10 mouse cellular contexts compared by ENCODE assay signal in the genomic region with DNA sequence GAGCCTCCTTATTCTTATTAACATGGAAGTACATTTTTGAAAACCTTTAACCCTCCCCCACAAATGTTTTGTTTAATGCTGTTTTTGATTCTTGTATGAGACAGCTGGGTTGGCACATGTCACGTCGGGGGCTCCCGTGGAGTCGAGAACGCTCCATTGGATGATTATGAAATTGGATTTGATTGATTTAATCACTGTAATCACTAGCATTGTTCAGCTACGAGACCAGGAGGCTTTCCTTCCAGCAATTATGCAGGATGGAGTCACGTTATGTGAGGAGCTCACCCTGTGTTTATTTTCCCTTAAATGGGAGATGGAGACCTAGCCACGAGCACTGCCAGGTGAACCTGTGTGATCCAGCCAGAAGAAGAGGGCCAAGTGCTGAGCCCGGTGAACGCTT. TPM values are rescaled to one million over a fixed set of nuclear protein-coding genes. Genes with fewer than 3 reads are reported as not detected.
DNase-seq lines count a peak whose midpoint lies in the region; ATAC-seq lines count a peak whose summit lies in the region.
"Had no signal": no experiment of that assay in that cellular context is flagged by ENCODE, and none has a peak within 500 bp of the region (broad histone marks: within the 10 kb centered on the region; RNA-seq: fewer than 3 reads in every experiment).

TSS of gene Ripor2 (plus strand) at position 357 of the 400 bp plus-strand sequence.

- no peak within 1 kb of the TSS for H3K4me3 ChIP-seq in heart, embryonic 15.5 days
- no peak within 1 kb of the TSS for H3K4me3 ChIP-seq in heart, embryonic 11.5 days (ENCODE audit: low read depth, low read length)
- no peak within 1 kb of the TSS for H3K4me3 ChIP-seq in hindbrain, embryonic 12.5 days
- H3K4me3 ChIP-seq: limb, embryonic 13.5 days had no signal

- no peak within 1 kb of the TSS for H3K27ac ChIP-seq in heart, embryonic 15.5 days
- no peak within 1 kb of the TSS for H3K27ac ChIP-seq in heart, embryonic 11.5 days (ENCODE audit: low read depth, low read length)
- H3K27ac ChIP-seq in hindbrain, embryonic 12.5 days, result no peak within 1 kb of the TSS
- H3K27ac ChIP-seq: limb, embryonic 13.5 days had no signal

- ATAC-seq in heart, embryonic 15.5 days (replicated peaks; ENCODE audit: insufficient number of reproducible peaks, insufficient read depth, low FRiP score, low read depth), result no peak
- no peak for ATAC-seq in heart, embryonic 11.5 days (replicated peaks; ENCODE audit: insufficient number of reproducible peaks, low FRiP score, low TSS enrichment)
- no peak for ATAC-seq in activated CD4-positive, CD25-positive, alpha-beta regulatory T cell, adult 4 months
- no peak for ATAC-seq in hindbrain, embryonic 12.5 days (ENCODE audit: low FRiP score)
- ATAC-seq in megakaryocyte, adult 5-6 weeks (ENCODE audit: poor library complexity, severe bottlenecking), result no peak

- WGBS in heart, embryonic 15.5 days, result 82% methylated on average over 10 of the region's 10 CpGs
- WGBS in heart, embryonic 11.5 days (ENCODE audit: insufficient replicate concordance), result 85% methylated on average over 10 of the region's 10 CpGs
- 66% methylated on average over 10 of the region's 10 CpGs for WGBS in hindbrain, embryonic 12.5 days

- H3K4me1 ChIP-seq in heart, embryonic 15.5 days (replicated peaks), result peaks cover 16% of the 10 kb centered on the region
- H3K4me1 ChIP-seq in heart, embryonic 11.5 days (ENCODE audit: control insufficient read depth, insufficient read depth, low read length), result peaks cover 6% of the 10 kb centered on the region
- peaks cover 5% of the 10 kb centered on the region for H3K4me1 ChIP-seq in hindbrain, embryonic 12.5 days
- H3K4me1 ChIP-seq: limb, embryonic 13.5 days had no signal

- DNase-seq in urinary bladder, postnatal 25 days (ENCODE audit: low spot score), result no peak
- no peak for DNase-seq in natural killer cell, adult 2 months (ENCODE audit: low spot score in 2 of 2)
- no peak for DNase-seq in cerebellum, adult 8-10 months
- DNase-seq: thymus, postnatal 14 days had no signal

- no peaks in the 10 kb centered on the region for H3K36me3 ChIP-seq in heart, embryonic 15.5 days
- H3K36me3 ChIP-seq in heart, embryonic 11.5 days (ENCODE audit: control insufficient read depth, insufficient read depth, low read length), result no peaks in the 10 kb centered on the region
- H3K36me3 ChIP-seq in hindbrain, embryonic 12.5 days, result no peaks in the 10 kb centered on the region
- H3K36me3 ChIP-seq: limb, embryonic 13.5 days had no signal

- no peaks in the 10 kb centered on the region for H3K27me3 ChIP-seq in heart, embryonic 15.5 days
- H3K27me3 ChIP-seq in heart, embryonic 11.5 days (ENCODE audit: control insufficient read depth, insufficient read depth, low read length), result no peaks in the 10 kb centered on the region
- H3K27me3 ChIP-seq in hindbrain, embryonic 12.5 days, result no peaks in the 10 kb centered on the region

- H3K4me2 ChIP-seq in heart, embryonic 15.5 days, result no peak within 1 kb of the TSS
- no peak within 1 kb of the TSS for H3K4me2 ChIP-seq in heart, embryonic 11.5 days
- H3K4me2 ChIP-seq in hindbrain, embryonic 12.5 days (replicated peaks), result no peak within 1 kb of the TSS
- H3K4me2 ChIP-seq: limb, embryonic 13.5 days had no signal

- no peaks in the 10 kb centered on the region for H3K9me3 ChIP-seq in heart, embryonic 15.5 days (replicated peaks)
- no peaks in the 10 kb centered on the region for H3K9me3 ChIP-seq in heart, embryonic 11.5 days (replicated peaks; ENCODE audit: control insufficient read depth, low read length)
- H3K9me3 ChIP-seq in hindbrain, embryonic 12.5 days (replicated peaks), result no peaks in the 10 kb centered on the region
- H3K9me3 ChIP-seq: limb, embryonic 13.5 days had no signal

- no peak within 1 kb of the TSS for H3K9ac ChIP-seq in heart, embryonic 15.5 days
- H3K9ac ChIP-seq in heart, embryonic 11.5 days (ENCODE audit: low read depth, low read length), result no peak within 1 kb of the TSS
- H3K9ac ChIP-seq in hindbrain, embryonic 12.5 days, result no peak within 1 kb of the TSS
- H3K9ac ChIP-seq: limb, embryonic 13.5 days had no signal

RNA-seq across cellular contexts. Expression of gene Ripor2, which starts in this region (rescaled TPM):
- 14.5 and 16.0 TPM in 2 replicates for polyA plus RNA-seq in heart, embryonic 15.5 days (2015; fragmentation: Nextera tagmentation; extraction: Ambion mirVana)
- 5.8 and 6.5 TPM in 2 replicates for polyA plus RNA-seq in heart, embryonic 11.5 days (2014; fragmentation: Nextera tagmentation; extraction: Ambion mirVana)
- polyA plus RNA-seq in activated CD4-positive, CD25-positive, alpha-beta regulatory T cell, adult 4 months (2017; shearing (Covaris generic)), result 100 to 1,000 TPM; 210 to 273 TPM
- 16.3 and 22.3 TPM in 2 replicates for polyA plus RNA-seq in hindbrain, embryonic 12.5 days (2016; fragmentation: Nextera tagmentation; extraction: Ambion mirVana)
- total RNA-seq in megakaryocyte, adult 5-6 weeks (2015), result 87.3 and 93.1 TPM in 2 replicates
- total RNA-seq in megakaryocyte, adult 5-6 weeks (2017), result 65.3 and 80.5 TPM in 2 replicates
